Mouse (Mus musculus) lung, adult 2 months (tissue): ENCODE measurements around the gene 1110002E22Rik.

Experiments used
- CTCF ChIP-seq: fragments of 200-500 bp; IDR thresholded peaks from 2 replicates; pipeline ENCODE4 v1.5.1; 2011; ENCODE audit warnings: mild to moderate bottlenecking, low read length, control low read depth; ENCODE audit not compliant: insufficient read depth
- POLR2A ChIP-seq: fragments of 200-500 bp; IDR thresholded peaks from 2 replicates; pipeline ENCODE4 v1.6.1; 2011; ENCODE audit warnings: low read depth, mild to moderate bottlenecking, control low read depth, low read length, borderline replicate concordance; ENCODE audit errors: extremely low read depth

- TF ChIP-seq CTCF = no peak
- no peak for TF ChIP-seq POLR2A
Measured at GRCm38 (mm10) chr3:138096263-138097028, 31.6 kb downstream of the 1110002E22Rik start.
